Mouse (Mus musculus) spleen, postnatal 10 days (tissue): ENCODE data around the gene Mgarp.

ENCODE experiments used
- DNase-seq, 2 experiments: peaks; one replicate each; pipeline ENCODE4 v3.0.0; 2021 to 2022; ENCODE audit warnings: low spot score in 2 of 2

Mgarp gene

DNA sequence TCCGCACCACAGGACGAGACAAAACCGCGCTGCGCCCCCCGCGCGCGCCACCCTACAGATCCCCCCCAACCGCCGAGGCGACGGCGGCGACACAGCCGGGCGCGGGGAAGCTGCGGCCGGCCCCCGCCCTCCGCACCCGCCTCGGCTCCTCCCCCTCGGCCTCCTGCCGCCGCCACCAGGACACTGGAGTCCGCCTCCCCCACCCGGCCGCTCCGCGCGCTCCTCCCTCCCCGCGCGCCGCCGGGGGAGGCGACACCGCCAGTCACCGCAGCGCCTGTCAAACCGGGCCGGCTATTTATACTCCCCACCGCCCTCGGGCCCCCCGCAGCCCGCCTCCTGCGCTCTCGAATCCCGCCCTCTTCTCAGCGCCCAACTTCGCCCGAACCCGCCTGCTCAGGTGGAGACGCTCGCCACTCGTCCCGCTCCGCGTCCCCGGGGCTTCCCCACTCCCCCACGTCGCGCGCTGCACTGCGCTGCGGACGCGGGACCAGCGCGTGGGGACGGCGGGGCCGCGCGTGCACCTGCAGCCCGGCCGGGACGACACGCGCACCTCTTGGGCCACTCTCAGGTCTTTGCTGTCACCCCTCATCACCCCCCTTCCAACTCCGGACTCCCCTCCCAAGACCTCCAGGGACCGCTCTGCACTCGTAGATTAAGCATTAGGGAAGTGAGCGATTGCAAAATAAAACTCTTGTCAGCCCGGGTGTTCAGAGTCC lies 55.8 kb downstream of the Mgarp start, which contains the start of gene Elf2:
Elf2 (minus strand) TSS at position 112 of the 716 bp plus-strand sequence.
- DNase-seq, result peak; percentile 84 to 89

DNA sequence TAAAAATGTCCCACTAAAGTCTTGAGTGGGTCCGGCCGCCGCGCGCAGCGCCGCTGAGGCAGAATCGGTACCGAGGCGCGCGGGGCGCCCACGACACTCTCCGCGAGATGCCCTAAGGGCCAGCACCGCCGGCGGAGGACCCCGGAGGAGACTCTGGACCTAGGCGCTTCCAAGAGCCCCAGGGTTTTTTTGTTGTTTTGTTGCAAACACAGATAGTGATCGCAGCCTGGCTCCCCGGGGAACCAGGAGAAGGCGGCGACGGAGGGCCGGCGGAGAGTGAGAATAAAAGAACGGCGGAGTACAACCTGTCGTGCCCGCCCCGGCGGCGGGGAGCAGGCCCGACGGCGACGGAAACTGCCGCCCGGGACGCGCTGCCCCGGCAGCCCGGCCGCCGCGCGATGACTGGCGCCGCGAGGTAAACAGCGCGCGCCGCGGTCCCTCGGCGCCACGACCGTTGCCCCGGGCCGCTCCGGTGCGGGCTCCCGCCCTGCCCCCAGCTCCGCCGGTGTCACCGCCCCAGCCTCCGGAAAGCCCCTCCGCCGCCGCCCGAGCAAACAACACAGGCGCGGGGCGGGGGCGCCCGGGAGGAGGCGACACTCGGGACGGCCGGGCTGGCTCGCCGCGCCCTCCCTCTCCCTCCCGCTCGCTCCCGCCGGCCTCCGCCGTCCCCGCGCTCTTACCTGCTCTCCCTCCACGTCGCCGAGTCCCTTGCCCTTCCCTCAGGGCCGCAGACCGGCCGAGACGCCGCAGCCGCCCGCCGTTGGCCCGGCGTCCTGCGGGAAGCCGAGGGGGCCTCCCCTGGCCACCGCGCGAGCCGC lies 56.6 kb downstream of the Mgarp start:
- DNase-seq, result peak; percentile 74 to 77

DNA sequence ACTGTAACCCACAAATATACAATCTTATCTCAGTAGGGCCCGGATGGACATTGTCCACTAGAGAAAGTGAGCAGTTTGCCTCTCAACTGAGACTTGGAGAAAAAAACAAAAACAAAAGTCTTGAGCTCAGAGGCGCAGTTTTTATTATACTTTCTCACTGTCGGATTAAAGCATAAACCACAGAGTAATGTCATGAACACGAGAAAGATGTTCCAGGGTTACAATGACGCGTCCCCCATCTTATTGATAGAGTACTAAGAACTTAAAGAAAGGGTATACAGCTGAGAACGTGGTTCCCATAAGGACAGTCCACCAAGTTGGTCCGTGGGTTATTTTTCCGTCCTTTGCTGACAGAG lies 57.2 kb downstream of the Mgarp start:
- DNase-seq, result no peak
